Comparison of ENCODE assay signal across 8 mouse cellular contexts in the genomic region with DNA sequence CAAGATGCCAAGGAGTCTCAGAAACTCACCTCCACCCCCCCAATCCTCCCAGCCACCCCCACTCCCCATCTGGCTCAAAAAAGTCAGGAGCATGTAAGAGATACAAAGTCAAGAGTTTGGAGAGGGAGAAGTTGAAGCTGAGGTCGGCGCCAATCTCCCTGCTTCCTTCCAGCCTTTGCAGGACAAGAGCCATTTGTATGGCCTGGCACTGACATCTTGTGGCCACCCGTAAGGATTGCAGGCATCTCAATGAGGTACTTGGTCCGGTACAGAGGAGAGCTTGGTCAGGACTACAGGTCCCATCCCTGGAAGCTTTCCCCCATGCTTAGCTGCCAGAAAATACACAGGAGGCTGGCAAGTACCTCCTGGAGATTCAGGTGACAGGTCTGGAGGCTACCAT. TPM values are rescaled to one million over a fixed set of nuclear protein-coding genes. Genes with fewer than 3 reads are reported as not detected.
DNase-seq lines count a peak whose midpoint lies in the region; ATAC-seq and TF ChIP-seq lines count a peak whose summit lies in the region.

No protein-coding gene starts in this region.

- DNase-seq in adrenal gland, adult (ENCODE audit: inconsistent age in 2 of 2, low spot score in 1 of 2): peak; percentile 66 to 85
- DNase-seq in embryo, embryonic 11 days: peak; percentile 82
- DNase-seq in kidney, postnatal 25 days: peak; percentile 76 to 80
- DNase-seq in right cerebral cortex, postnatal 10 days (ENCODE audit: low spot score in 2 of 2): peak; percentile 73 to 81

- no peaks in the 10 kb centered on the region for H3K36me3 ChIP-seq in ES-Bruce4 (ENCODE audit: control insufficient read depth, insufficient read depth, low read length, poor library complexity, severe bottlenecking)
- H3K36me3 ChIP-seq in lung, embryonic 16.5 days (ENCODE audit: control insufficient read depth, insufficient read depth, low read length): no peaks in the 10 kb centered on the region

- no peak overlapping the region for H3K27ac ChIP-seq in ES-Bruce4 (ENCODE audit: insufficient read depth, low read length)
- H3K27ac ChIP-seq in lung, embryonic 16.5 days (ENCODE audit: low read length): no peak overlapping the region

- H3K4me3 ChIP-seq in ES-Bruce4 (ENCODE audit: low read depth, low read length): no peak overlapping the region
- H3K4me3 ChIP-seq in lung, embryonic 16.5 days (ENCODE audit: low read length): no peak overlapping the region

- peak; percentile 92 for TF ChIP-seq CTCF in ES-Bruce4 (IDR thresholded peaks at IDR 0.05; ENCODE audit: low read depth, low read length)

- no peak overlapping the region for H3K9ac ChIP-seq in ES-Bruce4 (ENCODE audit: low read depth, poor library complexity, severe bottlenecking)
- H3K9ac ChIP-seq in lung, embryonic 16.5 days (ENCODE audit: low read length): no peak overlapping the region

- H3K27me3 ChIP-seq in ES-Bruce4 (ENCODE audit: control insufficient read depth, insufficient read depth, low read length, poor library complexity, severe bottlenecking): no peaks in the 10 kb centered on the region
- H3K27me3 ChIP-seq in lung, embryonic 16.5 days (ENCODE audit: control insufficient read depth, insufficient read depth, low read depth, low read length): peaks cover 8% of the 10 kb centered on the region

- no peak overlapping the region for H3K4me2 ChIP-seq in lung, embryonic 16.5 days (ENCODE audit: low read depth, low read length)

- no peaks in the 10 kb centered on the region for H3K9me3 ChIP-seq in ES-Bruce4 (replicated peaks; ENCODE audit: control insufficient read depth, insufficient read depth, low read length, poor library complexity, severe bottlenecking)
- no peaks in the 10 kb centered on the region for H3K9me3 ChIP-seq in lung, embryonic 16.5 days (ENCODE audit: control insufficient read depth, low read length)

- TF ChIP-seq POLR2A in ES-Bruce4 (IDR thresholded peaks at IDR 0.05; ENCODE audit: insufficient read depth, low read length): no peak

- 1% methylated on average over 4 of the region's 4 CpGs for whole genome bisulfite sequencing in lung, embryonic 16.5 days

- no peak for TF ChIP-seq EP300 in ES-Bruce4 (IDR thresholded peaks at IDR 0.05; ENCODE audit: insufficient read depth, low read depth, low read length)

- H3K4me1 ChIP-seq in ES-Bruce4 (ENCODE audit: control insufficient read depth, insufficient read depth, low read length): no peaks in the 10 kb centered on the region
- peaks cover 12% of the 10 kb centered on the region for H3K4me1 ChIP-seq in lung, embryonic 16.5 days (replicated peaks; ENCODE audit: control insufficient read depth, insufficient read depth, low read length)

- peak; percentile 65 for ATAC-seq in granulocyte monocyte progenitor cell, adult 5-6 weeks (replicated peaks; ENCODE audit: poor library complexity, severe bottlenecking)
- peak; percentile 55; the same call in 1 of the 2 replicates for ATAC-seq in lung, embryonic 16.5 days (ENCODE audit: low read depth)
- no peak for ATAC-seq in inflammation-experienced regulatory T-cells, adult 6 months

RNA-seq across cellular contexts. Expression of a gene that starts 35.7 kb away (rescaled TPM):
- polyA plus RNA-seq in ES-Bruce4 (2011; ENCODE audit: insufficient read depth, insufficient read length, low read depth, missing spikeins): 53.1 and 57.2 TPM in 2 replicates
- total RNA-seq in granulocyte monocyte progenitor cell, adult 5-6 weeks (2014; fragmentation: Nextera tagmentation): 29.5 and 33.0 TPM in 2 replicates
- total RNA-seq in granulocyte monocyte progenitor cell, adult 5-6 weeks (2017): 38.5 and 39.6 TPM in 2 replicates
- polyA plus RNA-seq in lung, embryonic 16.5 days (2015; fragmentation: Nextera tagmentation; extraction: Ambion mirVana): 26.4 and 27.1 TPM in 2 replicates
- 10 to 100 TPM; 24.9 to 27.0 (median 25.0) TPM for polyA plus RNA-seq in inflammation-experienced regulatory T-cells, adult 6 months (2017; shearing (Covaris generic))
